Mouse (Mus musculus) CH12.LX (cell line): ENCODE measurements at regions not wholly inside any gene's neighbourhood (a gene's known extent, or its start where the extent isn't known, plus 50 kb on each side); places are given as distances from the start of the nearest gene placed in this dataset.

Experiments
- DNase-seq: peaks from one replicate; pipeline ENCODE4 v3.0.0-alpha.2; 2013; ENCODE audit errors: extremely low read depth
- H3K27ac ChIP-seq: 2 replicates; pipeline ENCODE4 v1.5.1; 2012; ENCODE audit warnings: low read depth, mild to moderate bottlenecking, control low read depth, moderate library complexity; ENCODE audit not compliant: insufficient read depth
- H3K27me3 ChIP-seq: replicated peaks from 2 replicates; pipeline ENCODE3; 2012; ENCODE audit warnings: inconsistent platforms
- H3K36me3 ChIP-seq, 2 experiments: replicated peaks in 1 of 2; 2 replicates each; pipeline versions ENCODE3 to v1.6.1; 2012; ENCODE audit warnings: inconsistent platforms in 1 of 2, low read length in 1 of 2, mild to moderate bottlenecking in 1 of 2, mixed read lengths in 1 of 2, moderate library complexity in 1 of 2; ENCODE audit not compliant: control insufficient read depth in 1 of 2, insufficient read depth in 1 of 2
- H3K4me1 ChIP-seq, 2 experiments: 2 replicates each; pipeline ENCODE4 v1.6.1; 2012; ENCODE audit warnings: inconsistent platforms in 1 of 2, moderate library complexity in 1 of 2; ENCODE audit not compliant: insufficient read depth in 2 of 2, control insufficient read depth in 1 of 2
- H3K4me2 ChIP-seq: 2 replicates; pipeline ENCODE4 v1.6.1; 2012; ENCODE audit warnings: low read depth, mild to moderate bottlenecking, control low read depth; ENCODE audit not compliant: poor library complexity, insufficient read depth, severe bottlenecking
- H3K4me3 ChIP-seq, 3 experiments: fragments of 150-350 bp in 1 of 3; sonication (generic) in 1 of 3; replicated peaks in 1 of 3; 2 replicates each; pipeline versions ENCODE3 to v1.5.1; 2011 to 2012; ENCODE audit warnings: low read depth in 2 of 3, low read length in 2 of 3, mild to moderate bottlenecking in 2 of 3, moderate library complexity in 2 of 3, control low read depth in 1 of 3, improper control_type of control experiment in 1 of 3, inconsistent platforms in 1 of 3, mixed read lengths in 1 of 3; ENCODE audit not compliant: poor library complexity in 1 of 3
- H3K79me2 ChIP-seq: replicated peaks from 2 replicates; pipeline ENCODE4 v1.6.1; 2012; ENCODE audit warnings: mild to moderate bottlenecking, moderate library complexity; ENCODE audit not compliant: control insufficient read depth, poor library complexity, insufficient read depth, severe bottlenecking; ENCODE audit errors: extremely low read depth
- H3K9ac ChIP-seq: 2 replicates; pipeline ENCODE4 v1.6.1; 2012; ENCODE audit warnings: low read depth, mild to moderate bottlenecking, control low read depth, moderate library complexity; ENCODE audit not compliant: insufficient read depth
- H3K9me3 ChIP-seq: replicated peaks from 2 replicates; pipeline ENCODE3; 2012; ENCODE audit warnings: low read length, inconsistent platforms, mixed read lengths
- BHLHE40 ChIP-seq: IDR thresholded peaks from 2 replicates; pipeline ENCODE4 v1.6.1; 2011; ENCODE audit warnings: mild to moderate bottlenecking, low read depth, low read length, improper control_type of control experiment
- CHD1 ChIP-seq: IDR thresholded peaks from 2 replicates; pipeline ENCODE4 v1.6.1; 2012; ENCODE audit warnings: low read depth, low read length, improper control_type of control experiment, inconsistent platforms
- CHD2 ChIP-seq: IDR thresholded peaks from 2 replicates; pipeline ENCODE4 v1.6.1; 2011; ENCODE audit warnings: low read length, improper control_type of control experiment
- CTCF ChIP-seq, 2 experiments: IDR thresholded peaks in 1 of 2; conservative IDR thresholded peaks in 1 of 2; 2 replicates each; pipeline ENCODE4 v1.5.1; 2011 to 2012; ENCODE audit warnings: low read depth in 2 of 2, low read length in 2 of 2, improper control_type of control experiment in 1 of 2, inconsistent platforms in 1 of 2, mild to moderate bottlenecking in 1 of 2, moderate library complexity in 1 of 2
- E2F4 ChIP-seq: IDR thresholded peaks from 2 replicates; pipeline ENCODE4 v1.6.1; 2011; ENCODE audit warnings: low read depth, low read length, improper control_type of control experiment; ENCODE audit not compliant: insufficient replicate concordance
- ELF1 ChIP-seq: IDR thresholded peaks from 2 replicates; pipeline ENCODE4 v1.6.1; 2014; ENCODE audit warnings: low read depth, mild to moderate bottlenecking, inconsistent platforms, low read length, improper control_type of control experiment
- EP300 ChIP-seq: IDR thresholded peaks from 2 replicates; pipeline ENCODE4 v1.6.1; 2011; ENCODE audit warnings: low read length, improper control_type of control experiment
- ETS1 ChIP-seq: conservative IDR thresholded peaks from 2 replicates; pipeline ENCODE4 v1.6.1; 2012; ENCODE audit warnings: low read depth, mild to moderate bottlenecking, inconsistent platforms, low read length, improper control_type of control experiment, moderate library complexity
- GABPA ChIP-seq: IDR thresholded peaks from 2 replicates; pipeline ENCODE4 v1.6.1; 2012; ENCODE audit warnings: low read depth, low read length, improper control_type of control experiment, inconsistent platforms; ENCODE audit not compliant: insufficient replicate concordance
- HCFC1 ChIP-seq: IDR thresholded peaks from 2 replicates; pipeline ENCODE4 v1.6.1; 2012; ENCODE audit warnings: low read depth, mild to moderate bottlenecking, inconsistent platforms, low read length, improper control_type of control experiment
- IRF4 ChIP-seq: IDR thresholded peaks from 2 replicates; pipeline ENCODE4 v1.6.1; 2014; ENCODE audit warnings: low read depth, mild to moderate bottlenecking, inconsistent platforms, low read length, improper control_type of control experiment
- JUN ChIP-seq: IDR thresholded peaks from 2 replicates; pipeline ENCODE4 v1.6.1; 2011; ENCODE audit warnings: low read depth, mild to moderate bottlenecking, low read length, improper control_type of control experiment, moderate library complexity; ENCODE audit not compliant: insufficient read depth
- JUND ChIP-seq: conservative IDR thresholded peaks from 2 replicates; pipeline ENCODE4 v1.6.1; 2011; ENCODE audit warnings: low read depth, low read length, improper control_type of control experiment
- KAT2A ChIP-seq: IDR thresholded peaks from 2 replicates; pipeline ENCODE4 v1.6.1; 2012; ENCODE audit warnings: low read length, improper control_type of control experiment, inconsistent platforms; ENCODE audit not compliant: insufficient replicate concordance
- MAFK ChIP-seq: IDR thresholded peaks from 2 replicates; pipeline ENCODE4 v1.6.1; 2011; ENCODE audit warnings: low read length, improper control_type of control experiment; ENCODE audit not compliant: insufficient replicate concordance
- MAX ChIP-seq: IDR thresholded peaks from 2 replicates; pipeline ENCODE4 v1.6.1; 2011; ENCODE audit warnings: low read length, improper control_type of control experiment
- MAZ ChIP-seq: IDR thresholded peaks from 2 replicates; pipeline ENCODE4 v1.6.1; 2012; ENCODE audit warnings: low read depth, mild to moderate bottlenecking, inconsistent platforms, low read length, improper control_type of control experiment, moderate library complexity
- MEF2A ChIP-seq: IDR thresholded peaks from 2 replicates; pipeline ENCODE4 v1.6.1; 2014; ENCODE audit warnings: low read depth, mild to moderate bottlenecking, inconsistent platforms, low read length, improper control_type of control experiment, borderline replicate concordance
- MXI1 ChIP-seq: IDR thresholded peaks from 2 replicates; pipeline ENCODE4 v1.6.1; 2011; ENCODE audit warnings: mild to moderate bottlenecking, low read depth, low read length, improper control_type of control experiment
- MYC ChIP-seq: IDR thresholded peaks from 2 replicates; pipeline ENCODE4 v1.6.1; 2011; ENCODE audit warnings: low read depth, mild to moderate bottlenecking, improper control_type of control experiment, low read length
- NELFE ChIP-seq: IDR thresholded peaks from 2 replicates; pipeline ENCODE4 v1.6.1; 2011; ENCODE audit warnings: low read depth, low read length, improper control_type of control experiment
- NRF1 ChIP-seq: IDR thresholded peaks from 2 replicates; pipeline ENCODE4 v1.6.1; 2014; ENCODE audit warnings: low read depth, mild to moderate bottlenecking, inconsistent platforms, low read length, improper control_type of control experiment, moderate library complexity
- PAX5 ChIP-seq: IDR thresholded peaks from 2 replicates; pipeline ENCODE4 v1.6.1; 2012; ENCODE audit warnings: low read length, inconsistent platforms, mixed read lengths
- POLR2A ChIP-seq: IDR thresholded peaks from 2 replicates; pipeline ENCODE4 v1.6.1; 2011; ENCODE audit warnings: low read depth, mild to moderate bottlenecking, improper control_type of control experiment, low read length
- POLR2AphosphoS2 ChIP-seq: IDR thresholded peaks from 2 replicates; pipeline ENCODE4 v1.6.1; 2011; ENCODE audit warnings: low read depth, low read length, improper control_type of control experiment
- RAD21 ChIP-seq: IDR thresholded peaks from 2 replicates; pipeline ENCODE4 v1.6.1; 2011; ENCODE audit warnings: low read depth, mild to moderate bottlenecking, low read length, improper control_type of control experiment, moderate library complexity
- RCOR1 ChIP-seq: conservative IDR thresholded peaks from 2 replicates; pipeline ENCODE4 v1.6.1; 2012; ENCODE audit warnings: low read depth, mild to moderate bottlenecking, inconsistent platforms, low read length, improper control_type of control experiment
- SIN3A ChIP-seq: IDR thresholded peaks from 2 replicates; pipeline ENCODE4 v1.6.1; 2012; ENCODE audit warnings: low read length, improper control_type of control experiment, inconsistent platforms
- SMC3 ChIP-seq: IDR thresholded peaks from 2 replicates; pipeline ENCODE4 v1.6.1; 2011; ENCODE audit warnings: low read depth, low read length, improper control_type of control experiment
- TBP ChIP-seq: conservative IDR thresholded peaks from 2 replicates; pipeline ENCODE4 v1.6.1; 2011; ENCODE audit warnings: low read depth, low read length, improper control_type of control experiment
- TCF12 ChIP-seq: IDR thresholded peaks from 2 replicates; pipeline ENCODE4 v1.6.1; 2014; ENCODE audit warnings: low read depth, mild to moderate bottlenecking, inconsistent platforms, low read length, improper control_type of control experiment
- UBTF ChIP-seq: IDR thresholded peaks from 2 replicates; pipeline ENCODE4 v1.6.1; 2012; ENCODE audit warnings: low read depth, mild to moderate bottlenecking, inconsistent platforms, low read length, improper control_type of control experiment, moderate library complexity
- USF1 ChIP-seq: IDR thresholded peaks from 2 replicates; pipeline ENCODE4 v1.6.1; 2014; ENCODE audit warnings: low read depth, mild to moderate bottlenecking, inconsistent platforms, low read length, improper control_type of control experiment
- USF2 ChIP-seq: conservative IDR thresholded peaks from 2 replicates; pipeline ENCODE4 v1.6.1; 2011; ENCODE audit warnings: low read depth, low read length, improper control_type of control experiment
- ZC3H11A ChIP-seq: IDR thresholded peaks from 2 replicates; pipeline ENCODE4 v1.6.1; 2012; ENCODE audit warnings: low read depth, mild to moderate bottlenecking, inconsistent platforms, low read length, improper control_type of control experiment
- ZKSCAN1 ChIP-seq: IDR thresholded peaks from 2 replicates; pipeline ENCODE4 v1.6.1; 2012; ENCODE audit warnings: low read depth, inconsistent platforms, low read length, improper control_type of control experiment, borderline replicate concordance
- ZMIZ1 ChIP-seq: IDR thresholded peaks from 2 replicates; pipeline ENCODE4 v1.6.1; 2012; ENCODE audit warnings: low read depth, mild to moderate bottlenecking, inconsistent platforms, low read length, improper control_type of control experiment
- ZNF384 ChIP-seq: IDR thresholded peaks from 2 replicates; pipeline ENCODE4 v1.6.1; 2012; ENCODE audit warnings: low read depth, low read length, improper control_type of control experiment, inconsistent platforms
- dilution Hi-C: fragments of 300-500 bp; cut with MboI; formaldehyde crosslinking; loops from 2 replicates; pipeline ENCODE4 v1.14.3; 2020; ENCODE audit warnings: low sequenced_read_pairs; ENCODE audit not compliant: extremely low pct_unique_long_range_greater_than_20kb, extremely low pct_ligation_motif_present
- in situ Hi-C: fragments of 300-500 bp; cut with MboI; formaldehyde crosslinking; loops from 3 replicates; pipeline ENCODE4 v1.14.3; 2019; ENCODE audit warnings: low sequenced_read_pairs, low pct_ligation_motif_present, low pct_unique_long_range_greater_than_20kb, mixed read lengths

GRCm38 (mm10) chr6:68219685-68220084, 684.1 kb upstream of the Tacstd2 start:
- no peaks in the 10 kb centered on the region for H3K9me3 ChIP-seq
- peak overlapping the region; percentile 57; the same call in 1 of the 2 replicates for H3K27ac ChIP-seq
- H3K4me2 ChIP-seq: peak overlapping the region; percentile 29; the same call in 1 of the 2 replicates
- H3K9ac ChIP-seq: no peak overlapping the region
- DNase-seq: peak; percentile 90
- H3K4me3 ChIP-seq: no peak overlapping the region
- H3K27me3 ChIP-seq: peaks cover 11% of the 10 kb centered on the region
- in situ Hi-C loops: loop anchor here (25.0 kb wide), 2 partner anchors 393 to 543 kb away; no protein-coding TSS in a partner anchor
- H3K79me2 ChIP-seq: no peaks in the 10 kb centered on the region
- peaks cover 4 to 20% of the 10 kb centered on the region in 2 experiments for H3K4me1 ChIP-seq
- no peaks in the 10 kb centered on the region for H3K36me3 ChIP-seq
- TF ChIP-seq NRF1 (no peak), SMC3 (no peak), NELFE (no peak), JUND (peak; percentile 72), MEF2A (peak; percentile 79), JUN (0 out of 2 replicates have a peak, but pooled peaks have one; percentile 8), USF1 (no peak), KAT2A (no peak), MAFK (peak; percentile 91), MXI1 (no peak), EP300 (peak; percentile 94), SIN3A (no peak), HCFC1 (no peak), ZNF384 (no peak), ELF1 (no peak), ZMIZ1 (no peak), CHD1 (no peak), ETS1 (peak; percentile 92), CHD2 (no peak), CTCF (conservative IDR thresholded peaks at IDR 0.05 in 1 of 2, IDR thresholded peaks at IDR 0.05 in 1 of 2; ENCODE audit: low read depth in 2 of 2, low read length in 2 of 2) (no peak), PAX5 (no peak), UBTF (no peak), POLR2AphosphoS2 (no peak), RAD21 (no peak), GABPA (no peak), ZC3H11A (no peak), TCF12 (peak; percentile 94), E2F4 (no peak), USF2 (no peak), POLR2A (no peak), MAZ (no peak), MAX (no peak; the same call in 1 of the 2 replicates), IRF4 (peak; percentile 83), TBP (0 out of 2 replicates have a peak, but pooled peaks have one; percentile 50), ZKSCAN1 (no peak), MYC (peak; percentile 56; the same call in 1 of the 2 replicates), BHLHE40 (peak; percentile 77), RCOR1 (no peak)
- dilution Hi-C loops: no loop called here
